Mouse (Mus musculus) liver, adult 2 months (tissue): ENCODE measurements around the gene Mob1b.

Experiments
- CTCF ChIP-seq: fragments of 200-500 bp; IDR thresholded peaks from 2 replicates; pipeline ENCODE4 v1.5.1; 2011; ENCODE audit warnings: low read depth, low read length, control low read depth
- POLR2A ChIP-seq: fragments of 200-500 bp; IDR thresholded peaks from 2 replicates; pipeline ENCODE4 v1.6.1; 2011; ENCODE audit warnings: low read length, control low read depth; ENCODE audit not compliant: insufficient read depth; ENCODE audit errors: extremely low read depth

- TF ChIP-seq POLR2A (no peak), CTCF (no peak)
These were observed 27.6 kb upstream of the Mob1b start for GRCm38 (mm10) chr5:88693057-88693456.
